In the genomic region with DNA sequence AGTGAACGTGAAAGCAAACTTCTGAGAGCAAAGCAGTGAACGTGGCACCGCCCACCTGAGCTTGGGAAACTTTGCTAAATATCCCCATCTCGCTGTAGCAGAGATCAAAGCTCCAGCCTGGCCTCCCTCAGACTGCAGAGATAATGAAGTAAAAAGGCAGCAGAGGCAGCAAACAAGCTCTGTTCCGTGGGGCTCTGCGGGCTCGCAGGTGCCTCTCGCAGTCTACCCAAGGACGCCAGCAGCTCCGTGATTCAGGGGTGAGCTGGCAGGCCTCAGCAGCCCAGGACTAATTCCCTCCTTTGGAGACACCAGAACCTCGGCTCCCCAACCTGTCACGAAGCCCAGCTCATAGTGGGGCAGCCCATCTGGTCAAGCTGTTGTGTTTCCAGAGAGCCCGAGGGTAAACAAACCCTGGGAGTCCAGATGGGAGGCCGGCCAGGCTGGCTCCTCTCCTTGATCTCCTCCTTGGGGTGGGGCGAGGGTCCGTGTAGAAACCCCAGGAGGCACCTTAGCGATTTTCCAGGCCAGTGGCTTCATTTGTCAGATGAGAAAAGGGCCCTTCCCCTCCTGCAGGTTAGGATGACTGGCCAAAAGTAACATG, we compare ENCODE assay signal across 8 mouse cellular contexts.
DNase-seq lines count a peak whose midpoint lies in the region; ATAC-seq lines count a peak whose summit lies in the region.

No protein-coding gene starts in this region.

- no peak overlapping the region for H3K4me3 ChIP-seq in embryonic facial prominence, embryonic 15.5 days (replicated peaks)
- H3K4me3 ChIP-seq in liver, embryonic 12.5 days = no peak overlapping the region

- no peak for ATAC-seq in embryonic facial prominence, embryonic 15.5 days (ENCODE audit: insufficient number of reproducible peaks, low FRiP score, low TSS enrichment, low read depth)
- no peak for ATAC-seq in liver, embryonic 12.5 days

- intact Hi-C loops in heart, postnatal 36 days (cut with DNase I) = no loop called here

- H3K27ac ChIP-seq in embryonic facial prominence, embryonic 15.5 days (replicated peaks) = peak overlapping the region; percentile 69
- H3K27ac ChIP-seq in liver, embryonic 12.5 days = no peak overlapping the region

- no peaks in the 10 kb centered on the region for H3K27me3 ChIP-seq in embryonic facial prominence, embryonic 15.5 days
- no peaks in the 10 kb centered on the region for H3K27me3 ChIP-seq in liver, embryonic 12.5 days (replicated peaks)

- peak overlapping the region; percentile 6; the same call in 1 of the 2 replicates for H3K4me2 ChIP-seq in embryonic facial prominence, embryonic 15.5 days (replicated peaks)
- H3K4me2 ChIP-seq in liver, embryonic 12.5 days = peak overlapping the region; percentile 43

- peaks cover 33% of the 10 kb centered on the region for H3K4me1 ChIP-seq in embryonic facial prominence, embryonic 15.5 days
- no peaks in the 10 kb centered on the region for H3K4me1 ChIP-seq in liver, embryonic 12.5 days

- 12% methylated on average over 17 of the region's 17 CpGs for WGBS in embryonic facial prominence, embryonic 15.5 days
- 15% methylated on average over 17 of the region's 17 CpGs for WGBS in liver, embryonic 12.5 days (ENCODE audit: insufficient replicate concordance)

- H3K9ac ChIP-seq in embryonic facial prominence, embryonic 15.5 days = no peak overlapping the region
- no peak overlapping the region for H3K9ac ChIP-seq in liver, embryonic 12.5 days

- H3K9me3 ChIP-seq in embryonic facial prominence, embryonic 15.5 days (replicated peaks) = no peaks in the 10 kb centered on the region
- no peaks in the 10 kb centered on the region for H3K9me3 ChIP-seq in liver, embryonic 12.5 days (replicated peaks)

- DNase-seq in heart, adult 11 months = peak; percentile 81
- no peak for DNase-seq in heart, postnatal 36 days
- peak; percentile 10 for DNase-seq in ZHBTc4 (ENCODE audit: low read depth, low spot score)
- peak; percentile 44 to 56 for DNase-seq in thymus, adult 18-20 months
- DNase-seq in layer of hippocampus, postnatal 36 days = no peak
- DNase-seq in ovary, postnatal 10 days (ENCODE audit: low spot score) = no peak

- no peaks in the 10 kb centered on the region for H3K36me3 ChIP-seq in embryonic facial prominence, embryonic 15.5 days
- no peaks in the 10 kb centered on the region for H3K36me3 ChIP-seq in liver, embryonic 12.5 days

Comparison
In these comparisons a context has a peak if more than half of its experiments do, and no peak if none do; other contexts are left out.
1. DNase-seq: peak in heart, adult 11 months (single experiment), ZHBTc4 (single experiment) and thymus, adult 18-20 months (2 of 2); none in heart, postnatal 36 days (0 of 2), layer of hippocampus, postnatal 36 days (0 of 2) and ovary, postnatal 10 days (single experiment).